Mouse (Mus musculus): ENCODE measurements at regions not wholly inside any gene's neighbourhood (a gene's known extent, or its start where the extent isn't known, plus 50 kb on each side); places are given as distances from the start of the nearest gene placed in this dataset.

DNA sequence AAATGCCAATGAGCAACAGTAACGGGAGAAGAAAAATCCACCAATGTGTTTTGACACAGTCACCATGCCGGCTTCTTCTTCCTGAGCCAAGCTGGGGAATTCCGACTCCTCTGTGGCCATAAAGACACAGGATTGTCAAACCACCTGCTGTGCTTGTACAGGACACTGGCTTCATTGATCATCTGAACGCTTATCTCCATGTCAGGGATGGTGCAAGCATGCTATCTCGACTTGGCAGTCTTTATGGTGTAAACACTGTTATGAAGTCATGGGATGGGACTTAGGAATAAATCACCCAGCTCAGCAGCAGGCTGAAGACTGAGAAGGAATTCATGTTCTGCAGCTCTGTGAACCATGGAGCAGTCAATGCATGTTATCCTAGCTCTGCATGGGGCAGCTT, 132.6 kb upstream of the Adamts9 start:
- H3K9ac ChIP-seq (ENCODE audit: low read depth, low read length, severe bottlenecking), result no peak overlapping the region
- 71% methylated on average over 5 of the region's 5 CpGs for WGBS
- no peak for ATAC-seq (ENCODE audit: low FRiP score, low read depth)

GRCm38 (mm10) chr6:93075011-93075410, 131.7 kb upstream of the Adamts9 start:
- Histone ChIP-seq H3K36me3 (ENCODE audit: control insufficient read depth, insufficient read depth, low read length) (no peaks in the 10 kb centered on the region), H3K9me3 (ENCODE audit: control insufficient read depth, low read length) (no peaks in the 10 kb centered on the region), H3K4me1 (ENCODE audit: control insufficient read depth, insufficient read depth, low read length) (peaks cover 9% of the 10 kb centered on the region), H3K4me3 (replicated peaks; ENCODE audit: low read length) (no peak overlapping the region), H3K27ac (replicated peaks; ENCODE audit: low read depth, low read length) (no peak overlapping the region), H3K27me3 (ENCODE audit: control insufficient read depth, insufficient read depth, low read length) (no peaks in the 10 kb centered on the region), H3K4me2 (replicated peaks; ENCODE audit: low read depth, low read length, severe bottlenecking) (no peak overlapping the region), H3K9ac (ENCODE audit: low read depth, low read length, severe bottlenecking) (no peak overlapping the region)
- no peak for ATAC-seq (ENCODE audit: low FRiP score, low read depth)
- no peak for DNase-seq (ENCODE audit: low spot score)
- WGBS, result 51% methylated on average over 4 of the region's 4 CpGs
- TF ChIP-seq POLR2A (IDR thresholded peaks at IDR 0.05; ENCODE audit: borderline replicate concordance, extremely low read depth, insufficient read depth, insufficient read length), result no peak

More for the DNA sequence above, 132.6 kb upstream of the Adamts9 start:
- no peak for TF ChIP-seq POLR2A (IDR thresholded peaks at IDR 0.05; ENCODE audit: borderline replicate concordance, extremely low read depth, insufficient read depth, insufficient read length)
- H3K27me3 ChIP-seq (ENCODE audit: control insufficient read depth, insufficient read depth, low read length), result no peaks in the 10 kb centered on the region
- H3K36me3 ChIP-seq (ENCODE audit: control insufficient read depth, insufficient read depth, low read length), result no peaks in the 10 kb centered on the region
- no peak for DNase-seq (ENCODE audit: low spot score)
- H3K4me2 ChIP-seq (replicated peaks; ENCODE audit: low read depth, low read length, severe bottlenecking), result no peak overlapping the region
- no peak overlapping the region for H3K27ac ChIP-seq (replicated peaks; ENCODE audit: low read depth, low read length)
- peaks cover 7% of the 10 kb centered on the region; the same call in 1 of the 2 replicates for H3K4me1 ChIP-seq (ENCODE audit: control insufficient read depth, insufficient read depth, low read length)
- no peaks in the 10 kb centered on the region for H3K9me3 ChIP-seq (ENCODE audit: control insufficient read depth, low read length)
- no peak overlapping the region for H3K4me3 ChIP-seq (replicated peaks; ENCODE audit: low read length)

GRCm38 (mm10) chr6:93070916-93071315, 127.6 kb upstream of the Adamts9 start:
- no peak for TF ChIP-seq POLR2A (IDR thresholded peaks at IDR 0.05; ENCODE audit: borderline replicate concordance, extremely low read depth, insufficient read depth, insufficient read length)
- no peaks in the 10 kb centered on the region for H3K36me3 ChIP-seq (ENCODE audit: control insufficient read depth, insufficient read depth, low read length)
- H3K27me3 ChIP-seq (ENCODE audit: control insufficient read depth, insufficient read depth, low read length), result no peaks in the 10 kb centered on the region
- DNase-seq (ENCODE audit: low spot score) (peak; percentile 73), ATAC-seq (ENCODE audit: low FRiP score, low read depth) (no peak; the same call in 1 of the 2 replicates)
- no peak overlapping the region for H3K4me2 ChIP-seq (replicated peaks; ENCODE audit: low read depth, low read length, severe bottlenecking)
- H3K9me3 ChIP-seq (ENCODE audit: control insufficient read depth, low read length), result no peaks in the 10 kb centered on the region
- H3K27ac ChIP-seq (replicated peaks; ENCODE audit: low read depth, low read length), result no peak overlapping the region
- H3K4me3 ChIP-seq (replicated peaks; ENCODE audit: low read length), result no peak overlapping the region
- peaks cover 19% of the 10 kb centered on the region for H3K4me1 ChIP-seq (ENCODE audit: control insufficient read depth, insufficient read depth, low read length)
- WGBS, result 43% methylated on average over 5 of the region's 5 CpGs
- H3K9ac ChIP-seq (ENCODE audit: low read depth, low read length, severe bottlenecking), result no peak overlapping the region

- Histone ChIP-seq H3K9me3 (ENCODE audit: control insufficient read depth, low read length) (no peaks in the 10 kb centered on the region), H3K4me1 (ENCODE audit: control insufficient read depth, insufficient read depth, low read length) (peaks cover 29% of the 10 kb centered on the region), H3K27ac (replicated peaks; ENCODE audit: low read depth, low read length) (no peak overlapping the region), H3K27me3 (ENCODE audit: control insufficient read depth, insufficient read depth, low read length) (no peaks in the 10 kb centered on the region), H3K4me2 (replicated peaks; ENCODE audit: low read depth, low read length, severe bottlenecking) (no peak overlapping the region), H3K9ac (ENCODE audit: low read depth, low read length, severe bottlenecking) (no peak overlapping the region), H3K36me3 (ENCODE audit: control insufficient read depth, insufficient read depth, low read length) (no peaks in the 10 kb centered on the region), H3K4me3 (replicated peaks; ENCODE audit: low read length) (no peak overlapping the region)
- 77% methylated on average over 5 of the region's 5 CpGs for WGBS
- DNase-seq (ENCODE audit: low spot score) (no peak), ATAC-seq (ENCODE audit: low FRiP score, low read depth) (no peak)
- no peak for TF ChIP-seq POLR2A (IDR thresholded peaks at IDR 0.05; ENCODE audit: borderline replicate concordance, extremely low read depth, insufficient read depth, insufficient read length)
Observed at GRCm38 (mm10) chr6:93067808-93068207, 124.5 kb upstream of the Adamts9 start.

DNA sequence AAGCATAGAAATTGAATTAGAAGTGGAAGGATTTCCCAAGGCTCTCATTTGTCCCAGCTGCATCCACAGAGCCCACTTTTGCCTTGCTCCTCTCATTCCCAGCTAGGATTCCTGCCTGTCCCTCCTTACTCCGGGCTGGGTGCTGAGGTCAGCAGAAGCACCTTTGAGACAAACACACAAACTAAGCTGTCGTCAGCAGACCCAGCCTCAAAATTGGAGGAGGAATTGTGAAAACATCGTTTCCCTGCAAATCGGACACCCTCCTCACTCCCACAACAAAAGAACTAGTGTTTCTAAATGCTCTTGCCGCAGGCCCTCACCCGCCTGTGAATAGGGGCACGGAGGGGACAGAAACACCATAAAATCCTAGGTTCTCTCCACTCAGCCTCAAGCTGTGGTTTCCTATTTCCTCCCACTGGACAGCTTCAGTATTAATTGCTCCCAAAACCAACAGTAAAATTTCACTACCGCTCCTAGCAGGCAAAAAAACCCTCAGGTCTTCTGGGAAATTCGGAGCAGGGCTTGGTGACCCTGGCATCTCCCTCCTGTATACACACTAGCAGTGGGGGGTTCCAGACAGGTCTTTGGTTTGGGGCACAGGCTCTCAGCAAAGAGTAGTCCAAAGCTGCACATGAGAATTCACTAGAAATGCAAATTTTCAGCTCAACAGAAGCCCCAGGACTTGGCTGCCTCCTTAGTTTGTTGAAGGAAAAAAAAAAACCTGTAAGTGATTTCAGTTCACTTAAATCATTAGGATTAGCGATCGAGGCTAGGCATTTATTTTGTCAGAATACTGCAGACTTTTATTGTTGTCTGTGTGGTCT, 123.5 kb upstream of the Adamts9 start:
- WGBS, result 6% methylated on average over 11 of the region's 11 CpGs
- Histone ChIP-seq H3K4me3 (replicated peaks; ENCODE audit: low read length) (peak overlapping the region; percentile 9; the same call in 1 of the 2 replicates), H3K27me3 (ENCODE audit: control insufficient read depth, insufficient read depth, low read length) (no peaks in the 10 kb centered on the region), H3K4me1 (ENCODE audit: control insufficient read depth, insufficient read depth, low read length) (peaks cover 31% of the 10 kb centered on the region), H3K9me3 (ENCODE audit: control insufficient read depth, low read length) (no peaks in the 10 kb centered on the region), H3K4me2 (replicated peaks; ENCODE audit: low read depth, low read length, severe bottlenecking) (peak overlapping the region; percentile 45), H3K9ac (ENCODE audit: low read depth, low read length, severe bottlenecking) (no peak overlapping the region), H3K27ac (replicated peaks; ENCODE audit: low read depth, low read length) (peak overlapping the region; percentile 84), H3K36me3 (ENCODE audit: control insufficient read depth, insufficient read depth, low read length) (no peaks in the 10 kb centered on the region)
- ATAC-seq (ENCODE audit: low FRiP score, low read depth) (peak; percentile 80), DNase-seq (ENCODE audit: low spot score) (peak; percentile 79)
- no peak for TF ChIP-seq POLR2A (IDR thresholded peaks at IDR 0.05; ENCODE audit: borderline replicate concordance, extremely low read depth, insufficient read depth, insufficient read length)
